In genomic region chr8:107206782-107207525, GRCm38 (mm10) we compare ENCODE assay signal across 9 mouse cellular contexts. TPM values are rescaled to one million over a fixed set of nuclear protein-coding genes. Genes with fewer than 3 reads are reported as not detected.
DNase-seq lines count a peak whose midpoint lies in the region; ATAC-seq and TF ChIP-seq lines count a peak whose summit lies in the region.
"Had no signal": no experiment of that assay in that cellular context is flagged by ENCODE, and none has a peak within 500 bp of the region (broad histone marks: within the 10 kb centered on the region; RNA-seq: fewer than 3 reads in every experiment).

No protein-coding gene starts in this region.

- DNase-seq in kidney, postnatal 0 days (ENCODE audit: low spot score) = no peak
- DNase-seq in kidney, postnatal 14 days = no peak
- peak; percentile 27 for DNase-seq in Muller cell, postnatal 12 days (ENCODE audit: inconsistent ontology term)
- DNase-seq in cerebellum, adult 2 months = peak; percentile 33 to 65
- DNase-seq in heart, embryonic 10.5 days (ENCODE audit: low spot score) = no peak
- no peak for DNase-seq in hindbrain, embryonic 10.5 days (ENCODE audit: low spot score)
- DNase-seq: thymus, postnatal 36 days had no signal

- 82% methylated on average over 9 of the region's 9 CpGs for WGBS in kidney, postnatal 0 days
- 76% methylated on average over 9 of the region's 9 CpGs for WGBS in cerebellum, adult 2 months
- 71% methylated on average over 9 of the region's 9 CpGs for WGBS in heart, embryonic 10.5 days
- whole genome bisulfite sequencing in hindbrain, embryonic 10.5 days = 83% methylated on average over 9 of the region's 9 CpGs

- ATAC-seq in kidney, postnatal 0 days (replicated peaks; ENCODE audit: low FRiP score, low read depth) = no peak
- no peak for ATAC-seq in megakaryocyte-erythroid progenitor cell, adult 5-6 weeks (replicated peaks; ENCODE audit: low FRiP score, low TSS enrichment, poor library complexity, severe bottlenecking)

- H3K27me3 ChIP-seq in kidney, postnatal 0 days (ENCODE audit: insufficient read depth, low read length) = no peaks in the 10 kb centered on the region
- H3K27me3 ChIP-seq in cerebellum, adult 2 months (ENCODE audit: control insufficient read depth, insufficient read depth, low read length) = no peaks in the 10 kb centered on the region
- no peaks in the 10 kb centered on the region; the same call in 1 of the 2 replicates for H3K27me3 ChIP-seq in heart, embryonic 10.5 days (ENCODE audit: insufficient read depth, poor library complexity, severe bottlenecking)
- no peaks in the 10 kb centered on the region for H3K27me3 ChIP-seq in hindbrain, embryonic 10.5 days (ENCODE audit: insufficient read depth, poor library complexity, severe bottlenecking)
- H3K27me3 ChIP-seq: midbrain, embryonic 12.5 days had no signal

- TF ChIP-seq POLR2A in cerebellum, adult 2 months (IDR thresholded peaks at IDR 0.05; ENCODE audit: borderline replicate concordance, insufficient read depth, low read length) = no peak

- H3K27ac ChIP-seq in kidney, postnatal 0 days = peak overlapping the region; percentile 44; the same call in 1 of the 2 replicates
- no peak overlapping the region for H3K27ac ChIP-seq in cerebellum, adult 2 months (ENCODE audit: insufficient read depth, low read length)
- H3K27ac ChIP-seq in heart, embryonic 10.5 days = peak overlapping the region; percentile 70
- no peak overlapping the region for H3K27ac ChIP-seq in hindbrain, embryonic 10.5 days
- H3K27ac ChIP-seq: midbrain, embryonic 12.5 days had no signal

- H3K4me2 ChIP-seq in kidney, postnatal 0 days (ENCODE audit: low read length) = no peak overlapping the region
- H3K4me2 ChIP-seq: midbrain, embryonic 12.5 days had no signal

- H3K4me3 ChIP-seq in kidney, postnatal 0 days (replicated peaks; ENCODE audit: low read depth, low read length) = no peak overlapping the region
- no peak overlapping the region for H3K4me3 ChIP-seq in cerebellum, adult 2 months (replicated peaks; ENCODE audit: insufficient read depth, low read depth, low read length)
- no peak overlapping the region for H3K4me3 ChIP-seq in heart, embryonic 10.5 days
- no peak overlapping the region for H3K4me3 ChIP-seq in hindbrain, embryonic 10.5 days
- H3K4me3 ChIP-seq: midbrain, embryonic 12.5 days had no signal

- H3K9me3 ChIP-seq in kidney, postnatal 0 days (replicated peaks; ENCODE audit: low read length) = no peaks in the 10 kb centered on the region
- H3K9me3 ChIP-seq in heart, embryonic 10.5 days = no peaks in the 10 kb centered on the region
- no peaks in the 10 kb centered on the region for H3K9me3 ChIP-seq in hindbrain, embryonic 10.5 days
- H3K9me3 ChIP-seq: midbrain, embryonic 12.5 days had no signal

- H3K9ac ChIP-seq in kidney, postnatal 0 days (ENCODE audit: low read depth, low read length) = no peak overlapping the region
- H3K9ac ChIP-seq: midbrain, embryonic 12.5 days had no signal

- no peak for TF ChIP-seq CTCF in kidney, postnatal 0 days (IDR thresholded peaks at IDR 0.05; ENCODE audit: low read depth)
- TF ChIP-seq CTCF in cerebellum, adult 2 months (IDR thresholded peaks at IDR 0.05; ENCODE audit: borderline replicate concordance, insufficient read depth, low read depth, low read length) = no peak

- H3K36me3 ChIP-seq in kidney, postnatal 0 days (ENCODE audit: insufficient read depth, low read length) = no peaks in the 10 kb centered on the region
- H3K36me3 ChIP-seq in heart, embryonic 10.5 days = no peaks in the 10 kb centered on the region
- no peaks in the 10 kb centered on the region for H3K36me3 ChIP-seq in hindbrain, embryonic 10.5 days
- H3K36me3 ChIP-seq: midbrain, embryonic 12.5 days had no signal

- H3K4me1 ChIP-seq in kidney, postnatal 0 days (replicated peaks; ENCODE audit: insufficient read depth, low read length) = peaks cover 4% of the 10 kb centered on the region; the same call in 1 of the 2 replicates
- peaks cover 21% of the 10 kb centered on the region for H3K4me1 ChIP-seq in cerebellum, adult 2 months (ENCODE audit: control insufficient read depth, insufficient read depth, low read length)
- H3K4me1 ChIP-seq in heart, embryonic 10.5 days = peaks cover 27% of the 10 kb centered on the region
- H3K4me1 ChIP-seq in hindbrain, embryonic 10.5 days (replicated peaks) = peaks cover 17% of the 10 kb centered on the region
- H3K4me1 ChIP-seq: midbrain, embryonic 12.5 days had no signal

RNA-seq across cellular contexts. Expression of gene Cyb5b, which starts 56.5 kb away (rescaled TPM):
- polyA plus RNA-seq in kidney, postnatal 0 days (2015; fragmentation: Nextera tagmentation; extraction: Ambion mirVana) = 116 and 126 TPM in 2 replicates
- polyA plus RNA-seq in cerebellum, adult 2 months (2012; rRNA removed) = 87.2 and 90.3 TPM in 2 replicates
- polyA plus RNA-seq in heart, embryonic 10.5 days (2016; fragmentation: Nextera tagmentation; extraction: Ambion mirVana) = 92.3 and 109 TPM in 2 replicates
- total RNA-seq in megakaryocyte-erythroid progenitor cell, adult 5-6 weeks (2014; fragmentation: Nextera tagmentation) = 34.9 and 35.4 TPM in 2 replicates
- 39.3 and 46.4 TPM in 2 replicates for total RNA-seq in megakaryocyte-erythroid progenitor cell, adult 5-6 weeks (2017)
- polyA plus RNA-seq in hindbrain, embryonic 10.5 days (2016; fragmentation: Nextera tagmentation; extraction: Ambion mirVana) = 138 and 157 TPM in 2 replicates

Comparison
In these comparisons a context has a peak if more than half of its experiments do, and no peak if none do; other contexts are left out.
1. DNase-seq: peak in Muller cell, postnatal 12 days (single experiment) and cerebellum, adult 2 months (2 of 2); none in kidney, postnatal 0 days (single experiment), kidney, postnatal 14 days (single experiment), heart, embryonic 10.5 days (single experiment) and hindbrain, embryonic 10.5 days (single experiment).
2. H3K27ac ChIP-seq: peak in kidney, postnatal 0 days (single experiment) and heart, embryonic 10.5 days (single experiment); none in cerebellum, adult 2 months (single experiment) and hindbrain, embryonic 10.5 days (single experiment).